Mouse (Mus musculus) midbrain, embryonic 13.5 days (tissue): ENCODE measurements around the gene Klk13. TPM values are rescaled to one million over a fixed set of nuclear protein-coding genes. Genes with fewer than 3 reads are reported as not detected.
A peak's percentile ranks its signal among the peaks of the same experiment; 100 is the strongest.
"Not testable (repeated sequence)": the region's sequence is repeated elsewhere in the genome, so short reads cannot be mapped to it uniquely, and the experiment has no call there.

ENCODE experiments used
- ATAC-seq: fragments of 200-750 bp; cut with Nextera tagmentation; 2 replicates; pipeline ENCODE4 v1.8.0; 2017; ENCODE audit warnings: mild to moderate bottlenecking, moderate TSS enrichment, moderate library complexity
- H3K27ac ChIP-seq: fragments of 300-500 bp; sonication (generic); 2 replicates; pipeline ENCODE4 v1.5.1; 2015; ENCODE audit warnings: inconsistent platforms, mild to moderate bottlenecking, moderate library complexity
- H3K27me3 ChIP-seq: fragments of 300-500 bp; sonication (generic); 2 replicates; pipeline ENCODE4 v1.6.1; 2015; ENCODE audit warnings: mild to moderate bottlenecking, inconsistent platforms
- H3K36me3 ChIP-seq: fragments of 300-500 bp; sonication (generic); 2 replicates; pipeline ENCODE4 v1.6.1; 2015; ENCODE audit warnings: mild to moderate bottlenecking, inconsistent platforms
- H3K4me1 ChIP-seq: fragments of 300-500 bp; sonication (generic); replicated peaks from 2 replicates; pipeline ENCODE4 v1.6.1; 2015; ENCODE audit warnings: inconsistent platforms
- H3K4me2 ChIP-seq: fragments of 300-500 bp; sonication (generic); replicated peaks from 2 replicates; pipeline ENCODE4 v1.6.1; 2015; ENCODE audit warnings: moderate library complexity, mild to moderate bottlenecking, inconsistent platforms
- H3K4me3 ChIP-seq: fragments of 300-500 bp; sonication (generic); replicated peaks from 2 replicates; pipeline ENCODE4 v1.5.1; 2015; ENCODE audit warnings: mild to moderate bottlenecking, inconsistent platforms
- H3K9ac ChIP-seq: fragments of 300-500 bp; sonication (generic); replicated peaks from 2 replicates; pipeline ENCODE4 v1.6.1; 2015; ENCODE audit warnings: mild to moderate bottlenecking, inconsistent platforms
- H3K9me3 ChIP-seq: fragments of 300-500 bp; sonication (generic); 2 replicates; pipeline ENCODE4 v1.6.1; 2016; ENCODE audit warnings: mild to moderate bottlenecking, inconsistent platforms
- WGBS: fragments of 180-500 bp; shearing (Covaris S2); methylation state at CpG from one replicate; pipeline ENCODE4 v1.1.7; 2015; 5-methylcytosine and 5-hydroxymethylcytosine counted together
- polyA plus RNA-seq: library from polyadenylated mRNA; unstranded; fragments of >200 nt; fragmentation: Nextera tagmentation; extraction: Ambion mirVana; gene quantifications from 2 replicates; pipeline ENCODE4 v1.2.1, GENCODE M21; 2015

Gene Klk13
- polyA plus RNA-seq, result not detected in 2 replicates

DNA sequence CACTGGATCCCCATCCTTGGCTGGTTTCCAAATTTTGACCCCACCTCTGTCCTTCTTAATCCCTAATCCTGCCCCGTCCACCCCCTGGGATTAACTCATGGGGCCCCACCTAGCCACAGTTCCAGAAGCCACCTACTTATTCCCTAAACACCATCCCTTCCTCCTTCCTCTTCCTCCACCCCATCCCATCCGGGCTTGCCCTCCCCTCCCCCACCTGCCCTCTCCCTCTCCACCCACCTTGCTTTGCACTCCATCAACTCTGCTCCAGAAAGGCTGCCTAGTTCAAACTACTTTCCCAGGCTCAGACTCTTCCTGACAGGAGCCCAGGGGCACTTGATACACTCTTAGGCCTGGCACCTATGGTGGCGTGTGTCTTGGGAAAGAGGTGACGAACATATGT, at the start of gene Klk13:
TSS of gene Klk13 (plus strand) at position 301 of the 400 bp plus-strand sequence.
- Histone ChIP-seq H3K9me3 (no peaks in the 10 kb centered on the region), H3K27ac (no peak within 1 kb of the TSS), H3K4me1 (peaks cover 11% of the 10 kb centered on the region; the same call in 1 of the 2 replicates), H3K9ac (no peak within 1 kb of the TSS; the same call in 1 of the 2 replicates), H3K4me2 (peak within 1 kb of the TSS; percentile 13; the same call in 1 of the 2 replicates), H3K36me3 (no peaks in the 10 kb centered on the region), H3K4me3 (no peak within 1 kb of the TSS), H3K27me3 (0 out of 2 replicates have a peak, but pooled peaks cover 6% of the 10 kb centered on the region)
- WGBS, result 58% methylated on average over 4 of the region's 4 CpGs
- no peak for ATAC-seq

DNA sequence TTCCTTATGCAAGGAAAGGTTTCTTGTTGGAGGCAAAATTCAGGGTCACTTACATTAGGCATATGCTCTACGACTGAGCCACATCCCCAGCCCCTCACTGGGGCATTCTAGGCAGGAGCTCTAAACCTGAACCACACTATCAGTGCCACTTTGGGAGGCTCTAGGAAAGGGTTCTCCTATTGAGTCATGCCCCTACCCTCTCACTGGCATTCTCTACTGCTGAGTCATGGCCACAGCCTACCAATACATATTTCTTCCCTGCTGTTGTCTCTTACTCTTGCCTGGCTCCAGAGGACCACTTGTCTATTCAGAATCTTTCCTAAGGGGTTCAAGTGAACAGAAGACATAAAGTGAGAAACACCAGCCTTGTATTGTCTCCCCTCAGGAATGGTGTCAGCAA, 49.6 kb upstream of the Klk13 start:
- Histone ChIP-seq H3K27ac (no peak overlapping the region), H3K9me3 (no peaks in the 10 kb centered on the region), H3K9ac (no peak overlapping the region), H3K27me3 (no peaks in the 10 kb centered on the region), H3K36me3 (no peaks in the 10 kb centered on the region), H3K4me1 (no peaks in the 10 kb centered on the region), H3K4me2 (no peak overlapping the region), H3K4me3 (no peak overlapping the region)
- ATAC-seq, result no peak
- WGBS, result 88% methylated on average over 1 of the region's 1 CpGs

DNA sequence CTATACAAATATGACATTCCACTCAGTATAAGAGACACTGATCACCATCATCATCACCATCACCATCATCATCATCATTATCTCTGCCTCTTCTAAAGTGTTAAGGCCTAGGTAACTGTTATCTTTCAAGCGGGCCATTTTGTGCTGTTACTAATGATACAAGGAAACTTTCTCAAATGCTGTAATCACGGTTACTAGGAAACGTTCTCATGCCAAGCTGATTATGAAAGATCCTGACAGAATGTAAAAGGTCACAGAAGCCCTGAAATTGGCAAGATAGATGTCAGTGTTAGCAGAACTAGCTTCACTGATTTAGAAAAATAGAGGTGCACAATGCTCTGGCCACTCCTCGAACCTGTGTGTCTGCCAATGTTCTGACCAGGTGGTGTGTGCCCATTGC, 45.1 kb upstream of the Klk13 start:
- H3K27me3 ChIP-seq, H3K27ac ChIP-seq, ATAC-seq, H3K4me1 ChIP-seq, H3K36me3 ChIP-seq, H3K9me3 ChIP-seq, H3K4me3 ChIP-seq, H3K4me2 ChIP-seq, H3K9ac ChIP-seq: not testable (repeated sequence)
- WGBS, result 92% methylated on average over 4 of the region's 4 CpGs

DNA sequence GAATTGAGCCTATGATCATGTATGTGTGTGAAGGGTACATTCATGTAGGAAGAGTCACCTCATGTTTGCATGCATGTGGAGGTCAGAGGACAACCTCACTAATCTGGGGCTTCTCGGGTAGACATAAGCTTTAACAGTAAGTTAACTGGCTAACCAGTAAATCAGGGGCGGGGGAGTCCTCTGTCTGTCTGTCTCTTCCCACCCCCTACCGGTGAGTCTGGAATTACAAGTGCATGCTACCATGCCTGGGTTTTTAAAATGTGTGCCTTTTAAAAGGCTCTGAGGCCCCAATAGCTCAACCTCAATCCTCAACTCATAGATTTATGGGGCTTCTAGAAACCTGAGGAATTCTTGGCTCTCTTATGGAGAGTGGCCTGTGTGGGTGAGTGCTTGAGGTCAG, 43.8 kb upstream of the Klk13 start:
- Histone ChIP-seq H3K9ac (no peak overlapping the region), H3K36me3 (no peaks in the 10 kb centered on the region), H3K27me3 (no peaks in the 10 kb centered on the region), H3K4me2 (no peak overlapping the region), H3K4me3 (no peak overlapping the region), H3K4me1 (peaks cover 14% of the 10 kb centered on the region), H3K9me3 (no peaks in the 10 kb centered on the region), H3K27ac (no peak overlapping the region)
- no peak for ATAC-seq
- WGBS, result 24% methylated on average over 3 of the region's 3 CpGs

DNA sequence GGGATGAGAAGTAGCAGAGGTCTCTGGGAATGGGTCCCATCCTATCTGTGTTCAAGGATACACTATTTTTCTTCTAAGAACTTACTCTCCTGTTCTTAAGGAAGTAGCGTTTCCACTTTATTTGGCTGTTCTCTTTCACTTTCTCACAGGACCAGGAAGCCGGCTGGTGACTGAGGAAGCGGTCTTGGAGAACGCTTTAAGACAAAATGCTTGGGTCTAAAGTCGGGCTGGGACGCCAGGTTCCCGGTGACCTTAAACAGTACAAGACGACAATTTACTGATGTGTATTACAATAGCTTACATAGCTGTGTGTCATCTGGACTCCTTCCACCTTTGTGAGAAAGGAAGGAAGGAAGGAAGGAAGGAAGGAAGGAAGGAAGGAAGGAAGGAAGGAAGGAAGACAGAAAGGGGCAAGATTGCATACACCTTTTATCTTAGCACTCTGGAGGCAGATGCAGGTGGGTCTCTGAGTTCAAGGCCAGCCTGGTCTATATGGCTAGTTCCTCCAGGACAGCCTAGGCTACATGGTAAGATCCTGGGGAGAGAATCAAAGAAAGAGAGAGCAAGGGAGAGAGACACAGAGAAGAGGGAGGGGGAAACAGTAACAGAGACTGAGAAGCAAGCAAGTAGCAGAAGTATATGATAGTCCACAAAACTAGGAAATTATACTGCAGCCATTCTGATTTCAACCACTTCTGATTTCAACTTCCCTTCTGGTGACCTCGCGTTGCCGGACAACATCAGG, 41.1 kb upstream of the Klk13 start:
- Histone ChIP-seq H3K27me3 (no peaks in the 10 kb centered on the region), H3K9ac (peak overlapping the region; percentile 39), H3K27ac (no peak overlapping the region; the same call in 1 of the 2 replicates), H3K36me3 (peaks cover 19% of the 10 kb centered on the region), H3K4me3 (peak overlapping the region; percentile 75), H3K9me3 (no peaks in the 10 kb centered on the region), H3K4me1 (peaks cover 19% of the 10 kb centered on the region), H3K4me2 (peak overlapping the region; percentile 79)
- WGBS, result 69% methylated on average over 11 of the region's 11 CpGs
- peak; percentile 62; the same call in 1 of the 2 replicates for ATAC-seq

DNA sequence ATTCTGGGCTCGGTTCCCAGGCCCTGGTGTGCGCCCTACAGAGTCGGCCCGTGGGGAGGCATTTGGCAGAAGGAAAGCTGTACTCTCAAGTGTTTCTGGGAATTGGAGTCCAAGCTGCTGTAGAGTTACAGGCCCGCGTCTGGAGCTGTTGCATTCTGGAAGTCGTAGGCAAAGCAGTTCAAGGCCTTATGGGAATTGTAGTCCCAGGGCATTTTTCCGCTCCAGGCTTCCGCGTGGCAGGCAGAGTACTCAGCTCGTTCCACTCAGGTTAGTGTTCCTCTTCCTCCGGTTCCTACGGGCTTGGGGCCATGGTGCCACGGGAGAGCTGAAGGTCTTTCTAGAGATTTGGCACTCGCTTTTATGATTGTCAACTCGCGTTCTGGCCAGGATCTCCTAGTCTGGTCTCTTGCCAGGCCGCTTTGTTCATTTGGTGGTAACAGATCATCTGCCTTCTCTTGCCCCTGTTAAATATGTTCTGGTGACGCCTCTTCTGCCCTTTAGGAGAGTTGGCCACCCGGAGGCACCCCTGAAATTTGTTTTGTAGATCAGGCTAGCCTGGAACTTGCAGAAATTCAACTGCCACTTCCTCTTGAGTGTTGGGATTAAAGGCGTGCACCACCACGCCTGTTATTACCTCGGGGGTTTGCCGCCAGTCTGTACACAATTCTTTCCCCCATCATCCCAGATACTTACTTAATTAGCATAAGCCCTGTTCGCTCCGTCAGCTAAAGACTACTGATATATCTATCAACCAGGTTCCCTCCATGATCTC, 40.4 kb upstream of the Klk13 start, which contains the start of gene Ctu1:
TSS of gene Ctu1 (plus strand) at position 208 of the 772 bp plus-strand sequence.
- H3K4me3 ChIP-seq, result peak within 1 kb of the TSS; percentile 75
- H3K36me3 ChIP-seq, result peaks cover 27% of the 10 kb centered on the region
- no peaks in the 10 kb centered on the region for H3K9me3 ChIP-seq
- H3K27ac ChIP-seq, result peak within 1 kb of the TSS; percentile 51
- peak within 1 kb of the TSS; percentile 76 for H3K9ac ChIP-seq
- WGBS, result under 1% methylated on average over 26 of the region's 26 CpGs
- H3K27me3 ChIP-seq, result no peaks in the 10 kb centered on the region
- peaks cover 19% of the 10 kb centered on the region for H3K4me1 ChIP-seq
- ATAC-seq, result peak; percentile 95
- H3K4me2 ChIP-seq, result peak within 1 kb of the TSS; percentile 79

DNA sequence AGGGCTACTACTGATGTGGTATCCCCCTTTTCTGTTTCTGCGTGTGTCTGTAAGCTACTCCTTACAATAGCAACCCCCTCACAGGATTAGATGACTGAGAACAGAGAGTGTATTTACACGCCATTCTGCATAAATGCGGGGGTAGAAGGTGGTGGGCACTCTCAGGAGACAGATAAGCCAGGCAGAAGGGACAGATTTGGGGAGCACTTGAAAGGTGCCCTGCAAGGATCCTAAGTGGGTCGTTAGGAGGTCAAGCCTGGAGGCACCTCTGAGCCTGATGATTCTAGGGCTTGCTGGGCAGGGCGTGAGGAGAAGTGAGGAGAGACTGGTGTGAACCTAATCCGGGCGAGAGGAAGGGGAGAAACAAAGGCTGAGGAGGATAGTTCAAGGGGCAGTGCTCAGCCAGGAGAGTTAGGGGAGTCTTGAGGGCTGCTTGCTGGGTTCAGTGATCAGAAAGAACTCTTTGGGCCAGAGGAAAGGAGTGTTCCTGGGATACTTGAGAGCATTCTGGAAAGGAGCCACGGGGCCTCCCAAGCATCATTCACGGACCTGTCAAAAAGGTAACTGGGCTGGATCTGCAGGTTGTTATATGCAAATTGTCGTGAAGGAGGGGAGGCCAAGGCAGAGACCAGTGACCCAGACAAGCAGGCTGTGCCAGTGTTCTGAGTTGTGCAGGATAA, 39.6 kb upstream of the Klk13 start:
- H3K4me3 ChIP-seq, result peak overlapping the region; percentile 75
- H3K27me3 ChIP-seq, result no peaks in the 10 kb centered on the region
- 14% methylated on average over 10 of the region's 10 CpGs for WGBS
- H3K9me3 ChIP-seq, result no peaks in the 10 kb centered on the region
- H3K27ac ChIP-seq, result peak overlapping the region; percentile 51; the same call in 1 of the 2 replicates
- peak overlapping the region; percentile 76 for H3K9ac ChIP-seq
- peak overlapping the region; percentile 79 for H3K4me2 ChIP-seq
- ATAC-seq, result peak; percentile 15
- peaks cover 19% of the 10 kb centered on the region for H3K4me1 ChIP-seq
- H3K36me3 ChIP-seq, result peaks cover 34% of the 10 kb centered on the region

DNA sequence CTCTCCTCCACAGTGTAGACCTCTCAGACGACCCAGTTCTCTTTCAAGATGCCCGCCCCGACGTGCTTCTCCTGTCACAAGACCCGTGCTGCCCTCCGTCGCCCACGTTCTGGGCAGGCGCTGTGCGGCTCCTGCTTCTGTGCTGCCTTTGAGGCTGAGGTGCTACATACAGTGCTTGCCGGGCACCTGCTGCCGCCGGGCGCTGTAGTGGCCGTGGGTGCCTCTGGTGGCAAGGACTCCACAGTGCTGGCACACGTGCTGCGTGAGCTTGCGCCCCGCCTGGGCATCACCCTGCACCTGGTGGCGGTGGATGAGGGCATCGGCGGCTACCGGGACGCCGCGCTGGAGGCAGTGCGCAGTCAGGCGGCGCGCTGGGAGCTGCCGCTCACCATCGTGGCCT, 37.3 kb upstream of the Klk13 start:
- Histone ChIP-seq H3K4me1 (peaks cover 19% of the 10 kb centered on the region), H3K4me3 (no peak overlapping the region), H3K9me3 (no peaks in the 10 kb centered on the region), H3K27me3 (no peaks in the 10 kb centered on the region), H3K27ac (no peak overlapping the region), H3K4me2 (no peak overlapping the region), H3K9ac (no peak overlapping the region), H3K36me3 (peaks cover 45% of the 10 kb centered on the region)
- WGBS, result 92% methylated on average over 32 of the region's 32 CpGs
- no peak for ATAC-seq

DNA sequence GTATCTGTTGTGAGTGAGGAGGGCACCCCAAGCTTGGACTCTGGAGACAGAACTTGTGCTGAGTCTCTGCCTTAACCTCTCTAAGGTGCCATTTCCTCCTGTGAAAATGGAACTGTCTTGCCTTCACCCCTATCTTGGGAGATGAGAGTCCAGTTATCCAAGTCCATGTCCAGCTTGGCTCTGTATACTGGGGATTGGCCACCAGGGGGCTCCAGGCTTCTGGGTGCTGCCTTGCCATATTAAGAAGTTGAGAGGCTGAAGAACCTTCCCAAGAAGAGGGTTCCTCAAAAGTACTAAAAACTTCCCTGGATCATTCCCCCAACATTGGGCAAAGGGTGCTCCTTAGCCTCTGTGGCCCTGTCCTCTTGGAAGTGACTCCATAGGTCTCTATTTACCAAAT, 33.9 kb upstream of the Klk13 start:
- no peak overlapping the region for H3K27ac ChIP-seq
- no peak overlapping the region for H3K9ac ChIP-seq
- 0 out of 2 replicates have a peak, but pooled peaks cover 5% of the 10 kb centered on the region for H3K4me1 ChIP-seq
- ATAC-seq, result no peak
- no peak overlapping the region for H3K4me3 ChIP-seq
- H3K36me3 ChIP-seq, result peaks cover 45% of the 10 kb centered on the region
- H3K9me3 ChIP-seq, result no peaks in the 10 kb centered on the region
- H3K4me2 ChIP-seq, result no peak overlapping the region
- H3K27me3 ChIP-seq, result no peaks in the 10 kb centered on the region

DNA sequence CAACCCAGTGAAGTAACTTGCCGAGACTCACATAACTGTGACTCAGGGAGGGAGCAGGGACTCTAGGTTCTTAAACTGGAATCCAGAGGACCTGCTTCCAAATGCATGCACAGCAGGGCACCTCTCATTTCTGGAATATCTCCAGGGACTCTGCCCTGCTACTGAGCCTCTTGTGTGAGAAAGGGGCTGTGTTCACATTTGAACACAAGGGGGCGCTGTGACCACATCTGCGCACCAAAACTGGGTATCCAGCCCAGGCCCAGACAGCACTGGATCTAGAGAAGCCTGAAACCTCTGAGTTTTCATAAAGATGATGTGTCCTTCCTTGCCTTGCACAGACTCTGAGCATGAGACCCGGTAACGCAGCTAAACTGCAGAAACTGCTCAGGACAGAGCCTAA, 31.4 kb upstream of the Klk13 start:
- peak; percentile 48; the same call in 1 of the 2 replicates for ATAC-seq
- WGBS, result 14% methylated on average over 5 of the region's 5 CpGs

DNA sequence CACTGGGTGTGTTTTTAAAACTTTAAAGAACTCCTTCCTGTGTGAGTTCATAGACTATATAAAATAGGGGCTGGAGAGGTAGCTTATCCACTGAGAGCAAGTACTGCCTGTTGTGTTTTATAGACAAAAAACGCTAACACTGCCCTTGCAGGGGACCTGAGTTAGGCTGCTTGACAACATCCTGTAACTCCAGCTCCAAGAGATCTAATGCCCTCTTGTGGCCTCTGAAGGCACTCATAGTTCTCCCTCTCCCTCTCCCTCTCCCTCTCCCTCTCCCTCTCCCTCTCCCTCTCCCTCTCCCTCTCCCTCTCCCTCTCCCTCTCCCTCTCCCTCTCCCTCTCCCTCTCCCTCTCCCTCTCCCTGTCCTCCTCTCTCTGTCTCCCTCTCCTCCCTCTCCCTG, 29.9 kb upstream of the Klk13 start:
- H3K4me2 ChIP-seq, ATAC-seq, H3K4me3 ChIP-seq, H3K9me3 ChIP-seq, H3K27me3 ChIP-seq, H3K4me1 ChIP-seq, H3K9ac ChIP-seq, H3K27ac ChIP-seq: not testable (repeated sequence)
- peaks cover 13% of the 10 kb centered on the region for H3K36me3 ChIP-seq
- WGBS, result 4% methylated on average over 1 of the region's 1 CpGs

More for the DNA sequence above, 31.4 kb upstream of the Klk13 start:
- H3K36me3 ChIP-seq, result peaks cover 29% of the 10 kb centered on the region
- no peak overlapping the region for H3K4me3 ChIP-seq
- no peak overlapping the region for H3K27ac ChIP-seq
- H3K4me1 ChIP-seq, result no peaks in the 10 kb centered on the region
- no peak overlapping the region for H3K9ac ChIP-seq
- no peak overlapping the region for H3K4me2 ChIP-seq
- no peaks in the 10 kb centered on the region for H3K9me3 ChIP-seq
- no peaks in the 10 kb centered on the region for H3K27me3 ChIP-seq

DNA sequence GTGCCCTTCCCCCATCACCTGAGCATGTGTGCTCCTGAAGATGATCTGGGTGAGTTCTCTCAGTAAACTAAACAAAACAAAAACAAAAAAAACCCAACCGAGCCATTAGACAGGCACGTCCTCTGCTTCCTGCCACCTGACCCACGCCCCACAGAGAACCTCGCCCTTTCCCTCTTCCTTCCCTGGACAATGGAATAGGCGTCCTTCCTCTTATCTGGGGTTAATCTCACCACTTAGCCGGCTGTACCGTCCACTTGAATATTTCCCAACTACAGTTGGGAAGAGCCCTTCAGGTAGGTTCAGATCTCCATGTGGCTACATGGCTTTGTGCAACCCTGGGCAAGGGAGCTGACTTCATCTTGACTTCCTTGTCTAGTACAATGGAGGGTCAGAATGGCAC, 27.3 kb upstream of the Klk13 start:
- H3K4me3 ChIP-seq, result no peak overlapping the region
- no peaks in the 10 kb centered on the region for H3K9me3 ChIP-seq
- H3K27ac ChIP-seq, result no peak overlapping the region
- 68% methylated on average over 7 of the region's 7 CpGs for WGBS
- H3K27me3 ChIP-seq, result no peaks in the 10 kb centered on the region
- no peaks in the 10 kb centered on the region for H3K4me1 ChIP-seq
- H3K9ac ChIP-seq, result no peak overlapping the region
- H3K36me3 ChIP-seq, result no peaks in the 10 kb centered on the region
- no peak overlapping the region for H3K4me2 ChIP-seq
- ATAC-seq, result no peak
